Mouse (Mus musculus) ES-E14 (cell line): ENCODE measurements around the gene Cd247. TPM values are rescaled to one million over a fixed set of nuclear protein-coding genes. Genes with fewer than 3 reads are reported as not detected.
"Not testable (repeated sequence)": the region's sequence is repeated elsewhere in the genome, so short reads cannot be mapped to it uniquely, and the experiment has no call there.

Source experiments
- DNase-seq: peaks from one replicate; pipeline ENCODE4 v3.0.0-alpha.2; 2013; ENCODE audit warnings: low read depth, low spot score
- H3K27ac ChIP-seq: 2 replicates; pipeline ENCODE4 v1.5.1; 2012; ENCODE audit warnings: low read depth, mild to moderate bottlenecking, low read length, moderate library complexity, mixed read lengths; ENCODE audit not compliant: poor library complexity, insufficient read depth, severe bottlenecking
- H3K36me3 ChIP-seq: 2 replicates; pipeline ENCODE4 v1.6.1; 2012; ENCODE audit warnings: mild to moderate bottlenecking, low read length, moderate library complexity, mixed read lengths; ENCODE audit not compliant: control insufficient read depth, poor library complexity, insufficient read depth, severe bottlenecking
- H3K4me1 ChIP-seq, 2 experiments: fragments of 150-350 bp in 1 of 2; sonication (generic) in 1 of 2; 2 replicates each; pipeline ENCODE4 v1.6.1; 2012; ENCODE audit warnings: low read length in 2 of 2, mild to moderate bottlenecking in 1 of 2, mixed read lengths in 1 of 2; ENCODE audit not compliant: control insufficient read depth in 2 of 2, insufficient read depth in 2 of 2, poor library complexity in 1 of 2
- H3K4me3 ChIP-seq, 2 experiments: fragments of 150-350 bp in 1 of 2; sonication (generic) in 1 of 2; 2 replicates each; pipeline ENCODE4 v1.5.1; 2012; ENCODE audit warnings: low read length in 2 of 2, low read depth in 1 of 2, mild to moderate bottlenecking in 1 of 2, mixed read lengths in 1 of 2; ENCODE audit not compliant: insufficient read depth in 1 of 2, poor library complexity in 1 of 2, severe bottlenecking in 1 of 2
- H3K9ac ChIP-seq: 2 replicates; pipeline ENCODE4 v1.6.1; 2012; ENCODE audit warnings: low read depth, mild to moderate bottlenecking, low read length, mixed read lengths; ENCODE audit not compliant: poor library complexity, insufficient read depth, severe bottlenecking
- H3K9me3 ChIP-seq: fragments of 150-350 bp; sonication (generic); 2 replicates; pipeline ENCODE4 v1.6.1; 2012; ENCODE audit warnings: low read depth, mild to moderate bottlenecking, low read length; ENCODE audit not compliant: control insufficient read depth, insufficient read depth
- CHD2 ChIP-seq: IDR thresholded peaks from 2 replicates; pipeline ENCODE4 v1.6.1; 2014; ENCODE audit warnings: mild to moderate bottlenecking, low read depth, low read length, inconsistent platforms
- HCFC1 ChIP-seq: IDR thresholded peaks from 2 replicates; pipeline ENCODE4 v1.6.1; 2012; ENCODE audit warnings: low read length, inconsistent platforms, borderline replicate concordance; ENCODE audit not compliant: insufficient read depth
- MAFK ChIP-seq: IDR thresholded peaks from 2 replicates; pipeline ENCODE4 v1.6.1; 2014; ENCODE audit warnings: mild to moderate bottlenecking, low read depth, low read length, inconsistent platforms; ENCODE audit not compliant: insufficient read depth
- ZC3H11A ChIP-seq: IDR thresholded peaks from 2 replicates; pipeline ENCODE4 v1.6.1; 2012; ENCODE audit warnings: low read depth, mild to moderate bottlenecking, inconsistent platforms, low read length, borderline replicate concordance
- ZNF384 ChIP-seq: IDR thresholded peaks from 2 replicates; pipeline ENCODE4 v1.6.1; 2012; ENCODE audit warnings: low read depth, low read length, inconsistent platforms
- in situ Hi-C, 2 experiments: fragments of 600-800 bp; cut with MboI; formaldehyde crosslinking; loops; one replicate each; pipeline ENCODE4 v1.15.1; 2025; ENCODE audit warnings: low sequenced_read_pairs in 2 of 2, inconsistent platforms in 1 of 2; ENCODE audit not compliant: unreplicated experiment in 2 of 2
- total RNA-seq: library from RNA; depleted of rRNA; stranded (reverse); fragments of 300-350 nt; gene quantifications from 2 replicates; pipeline ENCODE4 v1.2.3, GENCODE M21; 2012

The Cd247 gene
- total RNA-seq, 1 experiment, result 6.1 TPM

GRCm38 (mm10) chr1:165751838-165752237, 36.6 kb upstream of the Cd247 start:
- Histone ChIP-seq H3K36me3 (no peaks in the 10 kb centered on the region), H3K4me3 (no peak overlapping the region), H3K4me1 (no peaks in the 10 kb centered on the region), H3K27ac (no peak overlapping the region), H3K9ac (no peak overlapping the region), H3K9me3 (no peaks in the 10 kb centered on the region)
- in situ Hi-C loops, result no loop called here
- no peak for DNase-seq
- TF ChIP-seq MAFK, result no peak
- no peak for TF ChIP-seq ZC3H11A
- no peak for TF ChIP-seq HCFC1
- TF ChIP-seq ZNF384, result no peak
- TF ChIP-seq CHD2, result no peak

GRCm38 (mm10) chr1:165754205-165754604, 34.3 kb upstream of the Cd247 start:
- no peak overlapping the region for H3K4me3 ChIP-seq

GRCm38 (mm10) chr1:165755194-165755593, 33.3 kb upstream of the Cd247 start:
- in situ Hi-C loops, result no loop called here

More at GRCm38 (mm10) chr1:165754205-165754604, 34.3 kb upstream of the Cd247 start:
- no peaks in the 10 kb centered on the region for H3K36me3 ChIP-seq
- H3K27ac ChIP-seq, result no peak overlapping the region
- H3K9ac ChIP-seq, result no peak overlapping the region
- H3K9me3 ChIP-seq, result no peaks in the 10 kb centered on the region
- in situ Hi-C loops, result no loop called here
- TF ChIP-seq ZNF384 (no peak), HCFC1 (no peak), ZC3H11A (no peak), CHD2 (no peak), MAFK (no peak)
- DNase-seq, result no peak
- H3K4me1 ChIP-seq, result no peaks in the 10 kb centered on the region

GRCm38 (mm10) chr1:165761522-165762305, 26.8 kb upstream of the Cd247 start:
- peaks cover 6 to 7% of the 10 kb centered on the region in 2 experiments; a peak in 1 of 4 replicates for H3K4me1 ChIP-seq
- H3K9me3 ChIP-seq, result no peaks in the 10 kb centered on the region
- no peak for TF ChIP-seq HCFC1
- no peak for TF ChIP-seq ZNF384
- TF ChIP-seq MAFK, result no peak
- no peak for TF ChIP-seq ZC3H11A
- no peak for TF ChIP-seq CHD2
- in situ Hi-C loops, result no loop called here
- no peak overlapping the region for H3K4me3 ChIP-seq
- no peak overlapping the region for H3K27ac ChIP-seq
- DNase-seq, result no peak
- no peaks in the 10 kb centered on the region for H3K36me3 ChIP-seq
- no peak overlapping the region for H3K9ac ChIP-seq

More at GRCm38 (mm10) chr1:165755194-165755593, 33.3 kb upstream of the Cd247 start:
- no peaks in the 10 kb centered on the region for H3K4me1 ChIP-seq
- H3K27ac ChIP-seq, result no peak overlapping the region
- no peak for DNase-seq
- no peaks in the 10 kb centered on the region for H3K9me3 ChIP-seq
- TF ChIP-seq MAFK (no peak), ZNF384 (no peak), CHD2 (no peak), HCFC1 (no peak), ZC3H11A (no peak)
- H3K9ac ChIP-seq, result no peak overlapping the region
- no peaks in the 10 kb centered on the region for H3K36me3 ChIP-seq
- H3K4me3 ChIP-seq, result no peak overlapping the region

GRCm38 (mm10) chr1:165762498-165762897, 26.0 kb upstream of the Cd247 start:
- H3K9me3 ChIP-seq, in situ Hi-C loops, H3K36me3 ChIP-seq, DNase-seq, H3K4me3 ChIP-seq, H3K4me1 ChIP-seq, H3K27ac ChIP-seq, H3K9ac ChIP-seq: not testable (repeated sequence)
